Mouse (Mus musculus): ENCODE measurements around the gene Unc5a.
A peak's percentile ranks its signal among the peaks of the same experiment; 100 is the strongest.

Gene Unc5a

DNA sequence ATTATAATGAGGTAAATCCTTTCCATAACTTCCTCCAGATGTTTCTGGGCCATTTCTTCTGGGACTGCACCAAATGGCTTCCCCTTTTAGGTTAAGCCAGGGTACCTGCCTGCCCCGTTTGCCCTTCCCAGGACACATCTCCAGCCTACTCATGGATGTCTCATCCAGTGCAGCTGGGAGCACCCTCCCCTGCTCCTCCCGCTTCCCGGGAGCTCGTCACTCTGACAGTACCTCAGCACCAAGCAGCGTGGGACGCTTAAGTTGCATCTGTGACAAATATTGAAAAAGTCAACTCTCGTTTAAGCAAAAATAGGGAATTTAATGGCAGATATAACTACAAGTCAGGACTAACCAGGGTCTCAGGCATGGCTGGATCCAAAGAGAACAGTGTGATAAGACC, 8.1 kb downstream of the Unc5a start:
- DNase-seq = no peak

DNA sequence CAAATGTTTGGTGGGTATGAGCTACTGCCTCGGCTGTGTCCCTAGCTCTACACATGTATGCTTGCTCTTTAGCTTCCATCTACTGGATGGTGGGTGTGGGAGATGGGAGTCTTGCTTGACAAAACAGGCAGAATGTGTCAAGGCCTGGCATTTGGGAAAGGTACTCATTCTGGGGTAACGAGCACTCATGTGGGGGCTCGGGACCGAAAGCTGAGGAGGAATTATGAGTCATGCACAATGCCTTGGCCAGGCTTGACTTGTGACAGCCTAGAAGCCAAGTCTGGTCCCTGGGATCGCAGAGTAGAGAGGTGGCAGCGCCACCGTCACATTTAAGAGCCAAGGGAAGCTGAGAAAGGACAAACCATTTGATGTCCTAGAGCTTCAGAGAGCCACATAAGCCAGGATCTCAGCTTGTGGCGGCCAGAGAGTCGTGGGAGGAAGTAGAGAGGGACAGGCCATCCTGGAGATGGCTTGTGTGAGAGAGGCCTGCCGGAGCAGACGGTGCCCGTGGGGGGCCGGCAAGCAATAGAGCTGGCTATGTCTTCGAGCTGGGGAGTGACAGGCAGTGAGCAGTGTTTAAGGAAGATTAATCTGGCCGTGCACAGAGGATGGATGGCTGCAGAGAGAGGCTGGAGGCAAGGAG, 10.0 kb downstream of the Unc5a start:
- DNase-seq = peak; percentile 88

DNA sequence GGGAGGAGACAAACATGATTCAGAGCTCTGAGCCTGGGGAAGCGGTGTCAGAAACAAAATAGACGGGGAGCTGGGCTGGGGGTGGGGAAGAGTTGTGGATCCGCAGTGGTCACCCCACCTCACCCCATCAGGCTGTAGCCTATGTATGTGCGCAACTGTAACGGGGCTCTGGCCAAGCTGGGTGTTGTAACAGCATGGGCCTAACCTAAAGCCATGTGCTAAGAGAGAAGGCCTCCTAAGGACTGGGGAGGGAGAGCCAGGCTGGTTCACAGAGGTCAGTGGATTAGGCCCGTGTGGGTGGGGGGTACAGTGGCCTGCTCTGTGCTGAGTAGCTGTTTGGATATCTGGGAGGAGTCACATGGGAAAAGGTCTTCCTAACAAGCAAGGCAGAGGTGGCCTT, 10.6 kb downstream of the Unc5a start:
- no peak for DNase-seq

DNA sequence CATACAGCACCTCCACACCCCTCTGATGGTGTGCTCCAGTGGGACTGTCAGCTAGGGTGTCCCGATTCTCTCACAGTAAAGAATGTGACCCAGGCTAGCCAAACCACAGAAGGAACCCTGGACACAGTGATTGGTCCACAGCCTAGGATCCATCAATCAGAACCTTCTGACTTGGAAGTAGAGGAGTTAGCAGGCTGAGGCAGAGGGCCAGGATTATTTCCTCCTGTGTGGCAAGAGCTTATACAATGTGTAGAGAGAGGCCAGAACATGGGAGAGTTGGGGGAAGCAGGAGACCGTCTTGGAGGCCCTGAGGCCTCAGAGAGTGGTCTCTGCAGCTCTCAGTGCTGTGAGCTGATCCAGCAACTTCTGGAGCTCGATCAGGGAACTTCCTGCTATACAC, 11.3 kb downstream of the Unc5a start:
- DNase-seq = no peak

DNA sequence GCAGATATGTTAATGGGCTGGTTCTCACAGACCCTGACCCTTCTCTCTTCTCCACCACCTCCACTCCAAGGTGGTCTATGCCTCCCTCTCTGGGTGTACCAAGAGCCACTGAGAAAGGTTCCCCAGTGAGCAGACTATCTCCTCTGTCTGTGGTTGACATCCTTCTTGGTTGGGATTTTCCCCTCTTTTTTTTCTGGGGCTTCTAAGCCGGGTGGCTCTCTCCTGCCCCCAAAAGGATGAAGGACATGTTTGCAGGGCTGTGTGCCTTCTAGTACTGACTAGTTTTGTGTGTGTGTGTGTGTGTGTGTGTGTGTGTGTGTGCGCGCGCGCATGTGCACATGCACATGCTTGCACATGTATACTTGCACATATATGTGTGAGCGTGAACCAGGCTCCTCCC, 16.0 kb downstream of the Unc5a start:
- DNase-seq = no peak

DNA sequence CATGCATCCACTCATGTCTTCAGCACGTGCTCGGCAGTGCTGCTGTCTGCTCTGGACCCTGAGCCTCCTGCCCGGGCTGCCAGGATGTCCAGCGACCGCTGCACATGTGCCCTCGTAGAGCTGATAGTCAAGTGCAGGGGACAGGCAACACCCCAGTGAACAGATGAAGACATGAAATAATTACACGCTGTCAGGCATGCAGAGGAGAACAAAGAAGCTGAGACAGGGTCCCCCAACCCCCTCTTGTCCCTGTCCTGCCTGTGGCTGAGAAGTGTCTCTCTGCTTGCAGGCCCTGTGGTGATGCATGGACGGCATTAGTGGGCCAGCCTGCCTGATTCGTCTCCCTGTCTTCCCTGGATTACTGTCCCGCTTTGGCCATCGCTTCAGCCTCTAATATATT, 18.3 kb downstream of the Unc5a start:
- no peak for DNase-seq

DNA sequence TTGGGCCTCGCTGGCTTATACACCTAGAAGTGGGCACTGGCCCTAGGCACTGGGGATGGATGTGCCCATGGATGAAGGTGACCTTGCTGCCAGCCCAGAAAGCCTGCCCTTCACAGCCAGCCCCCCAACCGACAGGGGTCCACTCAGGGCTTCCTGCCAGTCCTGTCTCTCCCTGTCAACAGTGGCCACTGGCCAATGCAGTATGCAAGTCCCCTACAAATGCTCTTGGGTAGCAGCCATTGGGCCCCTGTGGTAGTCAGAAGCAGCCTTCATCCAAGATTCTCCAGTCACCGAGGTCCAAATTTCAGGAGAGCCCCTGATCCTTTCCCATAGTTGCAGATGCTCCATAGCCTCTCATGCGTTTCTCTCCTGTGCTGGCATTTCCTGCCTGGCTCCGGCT, 19.4 kb downstream of the Unc5a start:
- DNase-seq = no peak

DNA sequence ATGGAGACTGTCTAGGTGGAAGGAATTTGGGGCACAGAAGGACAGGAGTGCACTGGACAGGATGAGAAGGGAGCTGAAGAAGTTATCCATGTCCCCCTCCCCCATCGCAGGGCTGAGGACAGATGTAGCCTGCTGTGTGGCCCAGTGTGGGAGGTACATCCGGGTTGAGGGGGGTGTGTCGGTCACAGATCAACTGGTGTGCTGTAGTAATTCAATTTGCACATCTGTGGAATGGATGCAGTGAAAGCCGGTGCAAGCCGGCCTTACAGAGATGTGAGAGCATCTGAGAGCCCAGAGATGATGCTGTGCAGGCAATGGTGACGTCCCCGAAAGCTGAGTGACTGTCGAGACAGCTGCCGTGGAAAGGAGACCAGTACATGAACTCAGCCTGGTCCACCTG, 20.3 kb downstream of the Unc5a start:
- no peak for DNase-seq

DNA sequence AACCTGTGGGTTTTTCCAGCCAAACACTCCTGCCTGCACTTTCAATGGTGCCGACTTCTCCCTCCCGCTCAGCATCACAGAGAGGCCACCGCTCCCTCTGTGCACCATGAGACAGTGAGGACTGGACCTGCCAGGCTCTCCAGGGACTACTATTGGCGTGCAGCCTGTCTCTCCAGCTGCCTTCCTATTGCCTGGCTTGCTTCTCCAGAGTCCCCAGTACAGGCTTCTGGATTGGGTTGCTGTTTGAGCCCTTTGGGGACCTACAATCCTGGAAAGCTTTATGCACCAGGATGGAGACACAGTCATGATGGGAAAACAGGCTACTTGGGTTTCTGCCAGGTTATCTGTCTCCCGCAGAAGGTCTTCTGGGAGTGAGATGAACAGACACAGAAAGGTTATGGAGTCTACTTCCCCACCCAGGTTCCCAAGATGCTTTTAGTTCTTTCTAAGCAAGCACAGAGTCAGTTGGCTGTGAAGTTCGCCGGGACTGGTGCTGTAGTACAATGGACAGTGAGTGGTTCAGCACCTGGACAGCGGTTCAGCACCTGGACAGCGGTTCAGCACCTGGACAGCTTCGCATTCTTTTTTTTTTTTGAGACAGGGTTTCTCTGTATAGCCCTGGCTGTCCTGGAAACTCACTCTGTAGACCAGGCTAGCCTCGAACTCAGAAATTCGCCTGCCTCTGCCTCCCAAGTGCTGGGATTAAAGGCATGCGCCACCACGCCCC, 21.5 kb downstream of the Unc5a start:
- no peak for DNase-seq

DNA sequence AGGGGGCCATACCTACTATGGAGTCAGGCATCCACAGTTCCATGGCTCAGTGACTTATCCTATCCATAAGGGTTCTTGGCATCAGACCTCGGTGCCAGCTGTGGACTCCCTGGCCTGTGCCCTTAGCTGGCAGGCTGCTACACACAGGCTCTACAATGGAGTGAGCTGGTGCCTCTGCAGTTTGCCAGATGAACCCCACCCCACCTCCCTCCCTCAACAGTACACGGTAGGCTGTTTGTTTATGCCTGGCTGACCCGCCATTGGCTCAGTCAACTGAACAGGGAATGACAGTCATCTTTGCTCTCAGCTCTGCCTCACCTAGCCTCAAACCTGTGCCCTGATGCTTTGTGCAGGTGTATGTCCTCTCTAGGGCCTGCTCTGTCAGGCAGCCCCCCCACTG, 26.3 kb downstream of the Unc5a start:
- no peak for DNase-seq

DNA sequence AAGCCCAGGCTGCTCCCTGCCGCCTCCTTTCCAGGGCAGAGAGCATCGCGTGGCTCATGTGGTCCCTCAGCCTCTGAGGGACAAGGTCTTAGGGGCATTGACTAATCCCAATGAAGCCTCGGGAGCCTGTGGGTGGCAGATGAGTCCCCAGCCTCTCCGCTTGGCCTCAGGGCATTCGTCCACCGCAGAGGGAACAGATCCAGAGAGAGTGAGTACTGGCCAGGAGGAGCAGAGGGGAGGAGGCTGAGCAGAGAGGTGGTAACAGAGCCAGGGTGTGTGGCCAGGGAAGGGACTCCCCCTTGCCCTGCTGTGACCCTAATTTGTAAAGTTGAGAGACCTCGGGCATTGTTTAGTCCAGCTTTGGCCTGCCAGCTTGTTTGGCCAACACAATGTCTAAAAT, 29.6 kb downstream of the Unc5a start:
- DNase-seq = peak; percentile 62

DNA sequence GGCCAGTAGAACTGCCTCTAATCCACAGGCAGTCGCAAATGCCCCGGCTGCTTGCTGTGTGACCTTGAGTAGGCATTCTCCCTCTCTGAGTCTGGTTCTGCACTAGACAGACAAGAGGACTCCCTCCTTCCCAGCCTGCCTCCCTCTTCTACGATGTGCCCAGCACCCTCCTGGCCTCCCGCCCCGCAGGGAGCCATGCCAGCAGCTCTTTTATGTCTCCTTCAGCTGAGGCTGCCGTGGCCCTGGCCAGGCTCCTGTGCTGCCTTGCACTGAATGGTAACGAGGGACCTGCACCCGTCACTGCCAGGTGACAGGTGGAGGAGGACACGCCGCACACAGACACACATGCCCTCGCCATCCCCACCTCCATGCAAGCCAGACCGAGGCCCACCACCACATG, 31.7 kb downstream of the Unc5a start:
- DNase-seq = no peak

DNA sequence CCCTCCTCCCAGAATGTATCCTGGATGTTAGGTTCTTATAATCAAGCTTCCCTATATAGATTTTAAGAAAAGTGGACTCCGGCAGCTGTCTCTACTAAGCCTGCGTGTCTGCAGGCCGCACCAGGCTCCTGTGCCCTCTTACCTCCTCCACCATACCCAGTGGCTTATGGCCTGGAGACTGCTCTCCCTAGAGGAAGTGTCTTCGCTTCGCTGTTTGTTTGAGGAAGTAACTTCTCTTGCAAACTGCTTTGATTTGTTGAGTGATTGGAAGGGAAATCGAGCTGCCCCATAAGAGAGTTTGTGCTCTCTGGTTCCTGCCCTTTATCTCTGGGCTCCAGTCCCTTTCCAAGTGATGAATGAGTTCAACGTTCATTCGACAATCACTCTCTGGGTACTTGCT, 33.8 kb downstream of the Unc5a start:
- no peak for DNase-seq

DNA sequence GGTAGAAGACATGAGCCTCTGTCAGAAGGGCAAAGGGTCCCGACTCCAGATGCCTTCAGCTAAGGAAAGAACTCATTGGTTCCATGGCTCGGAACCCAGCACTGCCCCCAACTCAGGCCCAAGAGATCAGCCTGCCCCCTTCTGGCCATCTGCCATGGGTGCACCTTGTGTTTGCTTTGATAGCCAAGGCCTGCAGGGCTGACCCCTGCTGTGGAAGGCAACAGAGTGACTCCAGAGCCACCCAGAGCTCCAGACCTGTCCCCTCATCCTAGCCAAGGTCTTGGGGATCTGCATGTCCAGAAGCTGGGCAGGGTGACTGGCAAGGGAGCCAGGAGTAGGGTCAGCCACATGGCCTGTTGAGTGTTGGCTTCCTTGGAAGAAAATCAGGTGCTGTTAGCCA, 34.4 kb downstream of the Unc5a start:
- DNase-seq = no peak

DNA sequence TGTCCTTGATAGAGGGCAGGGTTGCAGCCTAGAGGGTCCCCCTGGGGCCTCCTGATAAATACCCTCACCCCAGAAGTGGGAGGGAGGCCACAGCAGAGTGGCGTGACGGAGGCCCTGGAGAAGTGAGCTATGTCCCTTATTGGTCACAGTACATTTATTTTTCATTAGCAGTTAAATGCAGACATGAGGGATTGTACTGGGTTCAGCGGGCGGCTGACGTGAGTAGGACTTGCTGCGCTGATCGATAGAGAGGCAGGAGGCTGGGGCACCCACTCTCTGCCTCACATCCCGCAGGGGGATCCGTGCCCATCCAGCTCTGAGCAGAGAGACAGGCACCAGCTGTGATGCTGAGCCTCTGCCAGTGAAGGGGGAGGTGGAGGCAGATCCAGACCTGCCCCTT, 38.2 kb downstream of the Unc5a start:
- DNase-seq = no peak

DNA sequence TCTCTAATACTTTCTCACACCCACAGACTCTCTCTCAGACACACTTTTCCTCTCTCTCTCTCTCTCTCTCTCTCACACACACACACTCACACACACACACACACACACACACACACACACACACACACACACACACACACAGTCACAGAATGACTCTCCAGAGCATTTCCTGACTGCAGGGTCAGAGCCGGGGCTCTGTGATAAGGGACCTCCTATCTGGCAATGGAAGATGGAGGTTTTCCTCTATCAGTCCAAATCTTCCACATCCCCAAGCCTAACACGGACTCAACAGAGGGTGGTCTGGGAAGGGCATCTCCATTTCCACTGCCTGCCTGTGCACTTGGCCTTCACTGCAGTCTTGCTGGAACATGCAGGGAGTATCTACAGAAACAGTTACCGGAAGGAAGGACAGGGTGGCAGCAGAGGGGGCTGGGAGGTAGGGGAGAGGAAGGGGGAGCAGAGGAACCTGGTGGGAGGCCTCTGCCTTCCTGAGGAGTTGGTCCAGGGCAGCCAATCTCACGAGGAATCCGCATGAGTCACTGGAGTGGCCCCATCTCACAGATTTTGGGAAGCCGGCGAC, 39.1 kb downstream of the Unc5a start:
- no peak for DNase-seq

DNA sequence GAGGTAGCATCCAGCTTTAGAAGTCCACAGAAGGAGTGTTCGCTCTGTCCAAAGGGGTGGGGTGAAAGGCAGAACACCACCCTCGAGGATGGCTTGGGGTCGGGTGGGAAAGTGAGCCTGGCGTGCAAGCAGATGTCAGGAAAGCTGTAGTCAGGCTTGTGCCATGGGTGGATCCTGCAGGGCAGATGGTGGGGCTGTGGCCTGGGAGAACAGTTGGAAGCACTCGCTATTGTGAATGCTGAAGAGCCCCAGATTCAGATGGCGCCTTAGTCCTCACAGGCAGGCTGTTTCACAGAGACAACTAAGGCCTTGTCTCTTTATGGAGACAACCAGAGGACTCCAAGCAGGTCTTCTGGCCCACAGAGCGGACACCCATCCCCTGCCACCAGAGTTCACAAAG, 43.0 kb downstream of the Unc5a start:
- DNase-seq = no peak

DNA sequence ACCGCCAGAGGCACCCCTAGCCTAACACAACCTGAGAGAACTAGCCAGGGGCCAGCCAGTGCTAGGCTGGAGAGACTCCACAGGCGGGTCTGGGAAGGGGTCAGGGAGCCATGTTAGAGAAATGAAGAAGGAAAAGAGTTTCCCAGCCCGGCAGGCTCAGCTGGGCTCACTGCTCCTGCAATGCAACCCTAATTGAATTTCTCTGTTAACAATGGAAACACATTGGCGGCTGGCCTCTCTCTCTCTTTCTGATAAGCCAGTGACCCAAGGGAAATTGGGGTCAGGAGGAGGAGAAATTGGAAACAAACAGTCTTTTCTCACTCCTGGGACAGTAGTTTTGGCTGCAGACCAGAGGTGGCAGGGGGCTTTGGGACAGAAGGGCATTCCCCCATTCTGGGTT, 45.4 kb downstream of the Unc5a start:
- no peak for DNase-seq

DNA sequence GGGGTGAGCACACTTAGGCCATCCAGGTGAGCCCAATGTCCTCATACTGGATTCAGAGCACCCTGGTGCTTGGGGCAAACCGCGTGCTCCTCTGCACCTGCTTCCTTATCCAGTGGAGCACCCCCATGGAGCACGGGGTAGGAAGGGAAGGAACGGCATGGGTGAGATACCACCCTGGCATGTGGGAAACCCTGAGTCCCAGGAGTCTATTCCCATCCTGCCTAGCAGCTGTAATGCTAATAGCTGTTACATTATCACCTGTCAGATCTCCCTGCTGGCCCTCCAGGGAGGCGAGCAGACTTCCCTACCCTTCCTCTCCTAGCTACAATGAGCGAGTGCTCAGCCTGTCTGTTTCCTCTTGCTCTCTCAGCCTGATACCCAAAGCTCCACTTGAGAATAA, 46.0 kb downstream of the Unc5a start:
- no peak for DNase-seq

DNA sequence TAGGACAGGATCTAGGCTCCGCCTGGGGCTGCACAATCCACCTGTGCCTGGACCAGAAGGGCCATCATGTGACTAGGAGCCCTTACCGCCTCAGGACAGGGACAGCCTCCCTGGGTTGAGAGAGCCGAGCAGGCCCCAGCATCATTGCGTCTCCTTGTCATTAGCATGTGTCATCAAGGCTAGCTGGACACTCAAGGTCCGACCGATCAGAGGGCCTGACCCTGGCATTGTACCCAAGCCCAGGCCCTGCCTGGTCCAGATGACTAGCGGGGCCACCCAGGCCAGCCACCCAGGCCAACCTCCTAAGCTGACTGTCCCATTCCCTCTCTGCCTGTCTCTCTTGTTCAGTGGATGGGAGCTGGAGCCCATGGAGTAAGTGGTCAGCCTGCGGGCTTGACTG, 48.4 kb downstream of the Unc5a start:
- DNase-seq = no peak

DNA sequence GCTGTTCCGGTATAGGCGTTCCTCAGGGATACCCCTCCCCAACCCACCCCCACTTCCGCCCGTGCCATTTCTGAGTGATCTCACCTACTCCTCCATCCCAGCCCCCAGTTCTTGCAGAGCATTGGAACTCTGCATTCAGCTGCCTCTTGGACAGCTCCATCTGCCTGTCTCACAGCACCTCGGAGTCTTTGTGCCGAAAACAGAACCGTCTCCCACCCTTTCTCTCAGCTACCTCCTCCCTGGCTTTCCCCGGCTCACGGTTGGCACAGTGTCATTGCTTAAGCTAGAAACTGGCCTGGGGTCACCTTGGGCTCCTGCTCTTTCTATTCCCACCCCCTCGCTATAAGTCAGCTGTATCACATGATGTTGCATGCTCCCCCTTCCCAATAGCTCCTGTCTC, 51.2 kb downstream of the Unc5a start:
- DNase-seq = no peak

DNA sequence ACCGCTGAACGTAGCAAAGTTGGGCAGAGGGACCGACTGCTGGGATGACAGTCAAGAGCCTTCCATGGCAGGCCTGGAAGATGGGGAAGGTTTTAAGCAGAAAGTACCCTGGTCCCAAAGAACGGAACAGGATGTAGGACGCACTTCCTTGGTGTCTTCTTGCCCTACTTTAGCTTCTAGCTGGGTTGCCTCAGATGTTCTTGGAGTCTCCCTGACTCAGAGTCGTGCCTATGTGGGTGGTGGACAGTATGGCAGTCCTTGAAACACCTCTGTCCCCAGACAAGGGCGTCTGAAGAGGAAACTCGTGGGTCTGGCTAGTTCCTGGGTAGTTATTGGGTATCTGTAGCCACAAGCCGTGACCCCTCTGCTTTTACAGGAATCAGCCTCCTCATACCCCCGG, 52.9 kb downstream of the Unc5a start:
- DNase-seq = no peak

DNA sequence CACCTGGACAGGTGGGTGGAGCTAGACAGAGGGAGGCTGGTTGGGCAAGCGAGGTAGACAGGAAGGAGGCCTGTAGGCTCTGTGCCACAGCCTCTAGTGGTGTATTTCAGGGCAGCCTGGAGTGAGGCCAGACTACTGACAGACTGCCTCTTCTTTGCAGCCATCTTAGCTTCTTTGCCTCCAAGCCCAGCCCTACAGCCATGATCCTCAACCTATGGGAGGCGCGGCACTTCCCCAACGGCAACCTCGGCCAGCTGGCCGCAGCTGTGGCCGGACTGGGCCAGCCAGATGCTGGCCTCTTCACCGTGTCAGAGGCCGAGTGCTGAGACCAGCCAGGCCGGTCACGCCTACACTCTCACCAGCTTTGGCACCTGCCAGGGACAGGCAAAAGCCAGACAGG, 55.4 kb downstream of the Unc5a start:
- no peak for DNase-seq

DNA sequence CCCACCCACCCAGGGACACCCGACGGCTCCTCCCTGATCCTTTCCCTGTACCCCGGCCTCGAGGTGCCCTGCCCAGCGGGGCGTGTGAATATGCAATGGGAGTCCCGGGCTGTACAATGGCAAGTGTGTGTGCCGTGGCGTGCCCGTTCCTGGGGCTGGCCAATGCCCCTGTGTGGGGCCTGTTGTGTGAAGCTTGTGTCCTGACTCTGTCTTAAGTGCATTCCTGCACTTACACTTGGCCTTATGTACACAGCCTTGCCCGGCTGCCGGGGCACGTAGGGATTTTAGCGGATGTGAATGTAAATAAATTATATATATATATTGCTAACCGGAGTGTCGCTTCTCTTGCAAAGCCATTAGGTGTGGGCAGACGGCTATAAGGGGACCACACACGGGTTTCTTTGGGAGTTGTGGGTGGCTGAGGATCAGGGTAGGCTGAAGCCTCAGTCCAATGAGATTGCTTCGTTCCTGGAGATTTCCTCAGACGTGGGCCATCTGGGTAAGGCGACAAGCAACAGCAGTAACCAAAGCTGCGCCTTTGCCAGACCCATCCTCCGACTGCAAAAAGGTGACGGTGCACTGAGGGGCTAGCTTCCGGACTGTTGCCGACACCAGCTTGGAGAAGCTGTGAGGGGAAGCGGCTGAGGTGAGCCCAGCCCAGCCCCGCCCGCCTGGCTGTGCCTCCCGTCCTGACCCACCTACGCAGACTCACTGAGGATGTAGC, 56.6 kb downstream of the Unc5a start:
- no peak for DNase-seq
